Mouse (Mus musculus): ENCODE results near the gene Ivd.

Ivd gene

GRCm38 (mm10) chr2:118881956-118882355 is 20.2 kb downstream of the Ivd start:
- DNase-seq (ENCODE audit: low read depth, low spot score): no peak

- DNase-seq (ENCODE audit: low read depth, low spot score): peak; percentile 70
These were observed 21.3 kb downstream of the Ivd start for GRCm38 (mm10) chr2:118882840-118883679.

- DNase-seq (ENCODE audit: low read depth, low spot score): no peak
These were observed 25.7 kb downstream of the Ivd start for GRCm38 (mm10) chr2:118887440-118887839.

- no peak for DNase-seq (ENCODE audit: low read depth, low spot score)
These were observed 26.2 kb downstream of the Ivd start for GRCm38 (mm10) chr2:118887845-118888548.

- no peak for DNase-seq (ENCODE audit: low read depth, low spot score)
These were observed 29.4 kb downstream of the Ivd start for GRCm38 (mm10) chr2:118891173-118891572.

- peak; percentile 68 for DNase-seq (ENCODE audit: low read depth, low spot score)
These were observed 34.5 kb downstream of the Ivd start for GRCm38 (mm10) chr2:118895990-118896913.

- DNase-seq (ENCODE audit: low read depth, low spot score): peak; percentile 21
These were observed 35.1 kb downstream of the Ivd start for GRCm38 (mm10) chr2:118896914-118897291.

GRCm38 (mm10) chr2:118897392-118897791 is 35.6 kb downstream of the Ivd start:
- DNase-seq (ENCODE audit: low read depth, low spot score): peak; percentile 20

- no peak for DNase-seq (ENCODE audit: low read depth, low spot score)
These were observed 36.1 kb downstream of the Ivd start for GRCm38 (mm10) chr2:118897808-118898207.

GRCm38 (mm10) chr2:118898771-118899170 is 37.0 kb downstream of the Ivd start:
- DNase-seq (ENCODE audit: low read depth, low spot score): no peak

GRCm38 (mm10) chr2:118899306-118899705 is 37.6 kb downstream of the Ivd start:
- DNase-seq (ENCODE audit: low read depth, low spot score): no peak

GRCm38 (mm10) chr2:118899981-118900825 is 38.4 kb downstream of the Ivd start, which contains the start of gene Bahd1:
TSS of gene Bahd1 (plus strand) at chr2:118900377.
- peak; percentile 79 for DNase-seq (ENCODE audit: low read depth, low spot score)

- peak; percentile 33 for DNase-seq (ENCODE audit: low read depth, low spot score)
These were observed 39.0 kb downstream of the Ivd start for GRCm38 (mm10) chr2:118900826-118901140.

- DNase-seq (ENCODE audit: low read depth, low spot score): peak; percentile 91
These were observed 39.6 kb downstream of the Ivd start for GRCm38 (mm10) chr2:118901175-118902031.

- peak; percentile 49 for DNase-seq (ENCODE audit: low read depth, low spot score)
These were observed 40.6 kb downstream of the Ivd start for GRCm38 (mm10) chr2:118902051-118903025.

- no peak for DNase-seq (ENCODE audit: low read depth, low spot score)
These were observed 41.6 kb downstream of the Ivd start for GRCm38 (mm10) chr2:118903333-118903741.

- DNase-seq (ENCODE audit: low read depth, low spot score): no peak
These were observed 43.8 kb downstream of the Ivd start for GRCm38 (mm10) chr2:118905433-118906117.

GRCm38 (mm10) chr2:118906118-118906492 is 44.4 kb downstream of the Ivd start:
- no peak for DNase-seq (ENCODE audit: low read depth, low spot score)

Measured in R1 (cell line).